In genomic region chr11:11461635-11462560, GRCm38 (mm10) we compare ENCODE assay signal across 8 mouse cellular contexts. TPM values are rescaled to one million over a fixed set of nuclear protein-coding genes. Genes with fewer than 3 reads are reported as not detected.
A peak's percentile ranks its signal among the peaks of the same experiment; 100 is the strongest.
DNase-seq lines count a peak whose midpoint lies in the region; ATAC-seq and TF ChIP-seq lines count a peak whose summit lies in the region.

Spata48 (plus strand) TSS chr11:11462094.
Zpbp (minus strand) TSS chr11:11462408.

- peaks cover 3% of the 10 kb centered on the region; the same call in 1 of the 2 replicates for H3K4me1 ChIP-seq in embryonic facial prominence, embryonic 14.5 days (ENCODE audit: control insufficient read depth, insufficient read depth, low read length)
- peaks cover 3% of the 10 kb centered on the region; the same call in 1 of the 2 replicates for H3K4me1 ChIP-seq in limb, embryonic 14.5 days (ENCODE audit: control insufficient read depth, insufficient read depth, low read length)
- H3K4me1 ChIP-seq in midbrain, postnatal 0 days (ENCODE audit: insufficient read depth, low read length), result no peaks in the 10 kb centered on the region

- H3K36me3 ChIP-seq in embryonic facial prominence, embryonic 14.5 days (ENCODE audit: control insufficient read depth, insufficient read depth, low read length), result no peaks in the 10 kb centered on the region
- H3K36me3 ChIP-seq in limb, embryonic 14.5 days (ENCODE audit: control insufficient read depth, insufficient read depth, low read length), result no peaks in the 10 kb centered on the region
- H3K36me3 ChIP-seq in midbrain, postnatal 0 days (ENCODE audit: insufficient read depth, low read length), result no peaks in the 10 kb centered on the region

- TF ChIP-seq CTCF in midbrain, postnatal 0 days (IDR thresholded peaks at IDR 0.05), result peak; percentile 83

- ATAC-seq in embryonic facial prominence, embryonic 14.5 days (ENCODE audit: low read depth), result peak; percentile 97
- ATAC-seq in limb, embryonic 14.5 days (ENCODE audit: low FRiP score, low read depth), result peak; percentile 95
- ATAC-seq in midbrain, postnatal 0 days (ENCODE audit: low FRiP score), result peak; percentile 96

- no peak for TF ChIP-seq POLR2A in limb, embryonic 14.5 days (IDR thresholded peaks at IDR 0.05; ENCODE audit: borderline replicate concordance, extremely low read depth, insufficient read depth, insufficient read length)

- H3K9me3 ChIP-seq in embryonic facial prominence, embryonic 14.5 days (ENCODE audit: control insufficient read depth, low read length), result no peaks in the 10 kb centered on the region
- H3K9me3 ChIP-seq in limb, embryonic 14.5 days (ENCODE audit: control insufficient read depth, low read length), result no peaks in the 10 kb centered on the region
- H3K9me3 ChIP-seq in midbrain, postnatal 0 days (ENCODE audit: low read length), result no peaks in the 10 kb centered on the region

- peak within 1 kb of the TSS; percentile 63 for H3K4me3 ChIP-seq in embryonic facial prominence, embryonic 14.5 days (ENCODE audit: low read depth, low read length)
- H3K4me3 ChIP-seq in limb, embryonic 14.5 days (replicated peaks; ENCODE audit: low read length), result peak within 1 kb of the TSS; percentile 57
- H3K4me3 ChIP-seq in midbrain, postnatal 0 days (ENCODE audit: low read depth, low read length), result peak within 1 kb of the TSS; percentile 69

- WGBS in embryonic facial prominence, embryonic 14.5 days, result 8% methylated on average over 22 of the region's 66 CpGs
- WGBS in limb, embryonic 14.5 days, result 3% methylated on average over 64 of the region's 66 CpGs
- WGBS in midbrain, postnatal 0 days, result 3% methylated on average over 65 of the region's 66 CpGs

- H3K27ac ChIP-seq in embryonic facial prominence, embryonic 14.5 days (replicated peaks; ENCODE audit: low read depth, low read length), result peak within 1 kb of the TSS; percentile 80
- peak within 1 kb of the TSS; percentile 76 for H3K27ac ChIP-seq in limb, embryonic 14.5 days (replicated peaks; ENCODE audit: low read depth, low read length)
- H3K27ac ChIP-seq in midbrain, postnatal 0 days (ENCODE audit: low read depth, low read length), result peak within 1 kb of the TSS; percentile 81

- H3K4me2 ChIP-seq in embryonic facial prominence, embryonic 14.5 days (ENCODE audit: low read depth, low read length), result peak within 1 kb of the TSS; percentile 79
- H3K4me2 ChIP-seq in limb, embryonic 14.5 days (replicated peaks; ENCODE audit: low read depth, low read length, severe bottlenecking), result peak within 1 kb of the TSS; percentile 64
- peak within 1 kb of the TSS; percentile 71 for H3K4me2 ChIP-seq in midbrain, postnatal 0 days (ENCODE audit: low read depth, low read length, poor library complexity, severe bottlenecking)

- H3K9ac ChIP-seq in embryonic facial prominence, embryonic 14.5 days (ENCODE audit: low read depth, low read length), result peak within 1 kb of the TSS; percentile 79
- H3K9ac ChIP-seq in limb, embryonic 14.5 days (ENCODE audit: low read depth, low read length, severe bottlenecking), result peak within 1 kb of the TSS; percentile 70
- peak within 1 kb of the TSS; percentile 78 for H3K9ac ChIP-seq in midbrain, postnatal 0 days (replicated peaks; ENCODE audit: low read length, poor library complexity, severe bottlenecking)

- no peaks in the 10 kb centered on the region for H3K27me3 ChIP-seq in embryonic facial prominence, embryonic 14.5 days (replicated peaks; ENCODE audit: control insufficient read depth, insufficient read depth, low read length)
- H3K27me3 ChIP-seq in limb, embryonic 14.5 days (ENCODE audit: control insufficient read depth, insufficient read depth, low read length), result no peaks in the 10 kb centered on the region
- no peaks in the 10 kb centered on the region for H3K27me3 ChIP-seq in midbrain, postnatal 0 days (ENCODE audit: insufficient read depth, low read length)

- DNase-seq in 3134 (ENCODE audit: extremely low read depth, insufficient read length, low spot score), result peak; percentile 1
- DNase-seq in adrenal gland, postnatal 4 days (ENCODE audit: low spot score in 2 of 2), result peak; percentile 79 to 82
- peak; percentile 95 for DNase-seq in embryonic facial prominence, embryonic 14.5 days (ENCODE audit: low spot score)
- DNase-seq in heart, adult 8-10 months (ENCODE audit: low spot score), result peak; percentile 69
- peak; percentile 94 for DNase-seq in kidney, adult 9 months
- DNase-seq in limb, embryonic 14.5 days (ENCODE audit: low spot score), result peak; percentile 87
- DNase-seq in midbrain, postnatal 0 days (ENCODE audit: low spot score), result peak; percentile 92
- peak; percentile 91 to 92 for DNase-seq in spleen, postnatal 36 days (ENCODE audit: low spot score in 2 of 2)

RNA-seq across cellular contexts. Expression of gene Spata48, which starts in this region (rescaled TPM):
- total RNA-seq in adrenal gland, postnatal 4 days (2021), result 1 to 10 TPM; 2.7 to 4.3 TPM
- polyA plus RNA-seq in embryonic facial prominence, embryonic 14.5 days (2014; fragmentation: Nextera tagmentation; extraction: Ambion mirVana), result 0.65 and 2.5 TPM in 2 replicates
- total RNA-seq in heart, adult 8-10 months (2022), result 1 to 10 TPM in 2 of 4 experiments, under 1 TPM in 1, not detected in 1; 0.80 to 1.3 (median 1.3) TPM
- polyA plus RNA-seq in limb, embryonic 14.5 days (2012; rRNA removed), result 0.20 and 0.52 TPM in 2 replicates
- 0.70 and 2.0 TPM in 2 replicates for polyA plus RNA-seq in limb, embryonic 14.5 days (2014; fragmentation: Nextera tagmentation; extraction: Ambion mirVana)
- 0.90 and 22.6 TPM in 2 replicates for total RNA-seq in midbrain, postnatal 0 days (2014; rRNA removed)
- polyA plus RNA-seq in midbrain, postnatal 0 days (2015; fragmentation: Nextera tagmentation; extraction: Ambion mirVana), result 0.51 and 1.8 TPM in 2 replicates

RNA-seq across cellular contexts. Expression of gene Zpbp, which starts in this region (rescaled TPM):
- total RNA-seq in adrenal gland, postnatal 4 days (2021), result 1 to 10 TPM in 1 of 2 experiments, under 1 TPM in 1; 0.92 to 1.1 TPM
- polyA plus RNA-seq in embryonic facial prominence, embryonic 14.5 days (2014; fragmentation: Nextera tagmentation; extraction: Ambion mirVana), result 0.67 and 0.85 TPM in 2 replicates
- under 1 TPM; 0.57 to 0.73 (median 0.64) TPM for total RNA-seq in heart, adult 8-10 months (2022)
- polyA plus RNA-seq in limb, embryonic 14.5 days (2012; rRNA removed), result 0.26 and 0.33 TPM in 2 replicates
- polyA plus RNA-seq in limb, embryonic 14.5 days (2014; fragmentation: Nextera tagmentation; extraction: Ambion mirVana), result 0.61 and 0.76 TPM in 2 replicates
- 3.7 and 3.8 TPM in 2 replicates for total RNA-seq in midbrain, postnatal 0 days (2014; rRNA removed)
- polyA plus RNA-seq in midbrain, postnatal 0 days (2015; fragmentation: Nextera tagmentation; extraction: Ambion mirVana), result 2.2 and 2.5 TPM in 2 replicates

Comparison
In these comparisons a context has a peak if more than half of its experiments do, and no peak if none do; other contexts are left out.
1. Peak in every context shown above with its lines: DNase-seq, ATAC-seq, H3K4me3 ChIP-seq and H3K27ac ChIP-seq.
2. DNase-seq: peak in every context shown above with its lines; median percentile 95 in embryonic facial prominence, embryonic 14.5 days; 94 in kidney, adult 9 months; 92 in midbrain, postnatal 0 days; 92 in spleen, postnatal 36 days; 87 in limb, embryonic 14.5 days; 80 in adrenal gland, postnatal 4 days; 69 in heart, adult 8-10 months; 1 in 3134.